16 mouse cellular contexts compared by ENCODE assay signal in genomic region chr15:81769037-81769436, GRCm38 (mm10). TPM values are rescaled to one million over a fixed set of nuclear protein-coding genes. Genes with fewer than 3 reads are reported as not detected.
DNase-seq lines count a peak whose midpoint lies in the region; ATAC-seq and TF ChIP-seq lines count a peak whose summit lies in the region.
"Had no signal": no experiment of that assay in that cellular context is flagged by ENCODE, and none has a peak within 500 bp of the region (broad histone marks: within the 10 kb centered on the region; RNA-seq: fewer than 3 reads in every experiment).

No protein-coding gene starts in this region.

- no peaks in the 10 kb centered on the region for H3K27me3 ChIP-seq in lung, embryonic 16.5 days (ENCODE audit: control insufficient read depth, insufficient read depth, low read depth, low read length)
- H3K27me3 ChIP-seq in limb, embryonic 13.5 days = no peaks in the 10 kb centered on the region
- H3K27me3 ChIP-seq in stomach, postnatal 0 days (ENCODE audit: control insufficient read depth, insufficient read depth, low read length) = no peaks in the 10 kb centered on the region
- H3K27me3 ChIP-seq: embryonic facial prominence, embryonic 12.5 days; stomach, embryonic 15.5 days had no signal

- H3K9ac ChIP-seq in lung, embryonic 16.5 days (ENCODE audit: low read length) = no peak overlapping the region
- no peak overlapping the region for H3K9ac ChIP-seq in limb, embryonic 13.5 days
- H3K9ac ChIP-seq in stomach, postnatal 0 days (ENCODE audit: low read length) = no peak overlapping the region
- H3K9ac ChIP-seq: embryonic facial prominence, embryonic 12.5 days; stomach, embryonic 15.5 days had no signal

- no peak for TF ChIP-seq EP300 in stomach, postnatal 0 days (optimal IDR thresholded peaks at IDR 0.05)

- H3K4me3 ChIP-seq in lung, embryonic 16.5 days (ENCODE audit: low read length) = no peak overlapping the region
- H3K4me3 ChIP-seq in limb, embryonic 13.5 days = no peak overlapping the region
- H3K4me3 ChIP-seq in stomach, postnatal 0 days (ENCODE audit: low read depth, low read length) = no peak overlapping the region
- H3K4me3 ChIP-seq: embryonic facial prominence, embryonic 12.5 days; layer of hippocampus, adult 2 months; stomach, embryonic 15.5 days had no signal

- H3K9me3 ChIP-seq in lung, embryonic 16.5 days (ENCODE audit: control insufficient read depth, low read length) = no peaks in the 10 kb centered on the region
- no peaks in the 10 kb centered on the region for H3K9me3 ChIP-seq in limb, embryonic 13.5 days
- H3K9me3 ChIP-seq in stomach, postnatal 0 days (ENCODE audit: control insufficient read depth, low read length) = no peaks in the 10 kb centered on the region
- H3K9me3 ChIP-seq: embryonic facial prominence, embryonic 12.5 days; stomach, embryonic 15.5 days had no signal

- peak; percentile 27; the same call in 1 of the 2 replicates for ATAC-seq in lung, embryonic 16.5 days (ENCODE audit: low read depth)
- ATAC-seq in limb, embryonic 13.5 days (ENCODE audit: low FRiP score, low read depth) = 0 out of 2 replicates have a peak, but pooled peaks have one; percentile 30
- ATAC-seq in stomach, postnatal 0 days (ENCODE audit: low FRiP score, low TSS enrichment) = peak; percentile 52; the same call in 1 of the 2 replicates
- ATAC-seq: forebrain, embryonic 16.5 days; inflammation-experienced regulatory T-cells, adult 6 months had no signal

- H3K27ac ChIP-seq in lung, embryonic 16.5 days (ENCODE audit: low read length) = no peak overlapping the region
- H3K27ac ChIP-seq in limb, embryonic 13.5 days = no peak overlapping the region
- no peak overlapping the region for H3K27ac ChIP-seq in stomach, postnatal 0 days (replicated peaks)
- H3K27ac ChIP-seq: embryonic facial prominence, embryonic 12.5 days; layer of hippocampus, adult 2 months; stomach, embryonic 15.5 days had no signal

- peaks cover 35% of the 10 kb centered on the region for H3K36me3 ChIP-seq in lung, embryonic 16.5 days (ENCODE audit: control insufficient read depth, insufficient read depth, low read length)
- H3K36me3 ChIP-seq in limb, embryonic 13.5 days = peaks cover 63% of the 10 kb centered on the region
- H3K36me3 ChIP-seq in stomach, postnatal 0 days (ENCODE audit: control insufficient read depth, insufficient read depth, low read length) = peaks cover 3% of the 10 kb centered on the region

- 52% methylated on average over 13 of the region's 13 CpGs for WGBS in lung, embryonic 16.5 days
- 61% methylated on average over 13 of the region's 13 CpGs for WGBS in limb, embryonic 13.5 days
- whole genome bisulfite sequencing in stomach, postnatal 0 days = 49% methylated on average over 10 of the region's 13 CpGs

- H3K4me2 ChIP-seq in lung, embryonic 16.5 days (ENCODE audit: low read depth, low read length) = no peak overlapping the region
- H3K4me2 ChIP-seq in limb, embryonic 13.5 days (replicated peaks) = no peak overlapping the region
- no peak overlapping the region for H3K4me2 ChIP-seq in stomach, postnatal 0 days (replicated peaks; ENCODE audit: low read depth)
- H3K4me2 ChIP-seq: embryonic facial prominence, embryonic 12.5 days; stomach, embryonic 15.5 days had no signal

- no peak for TF ChIP-seq CTCF in stomach, postnatal 0 days (IDR thresholded peaks at IDR 0.05; ENCODE audit: low read depth)

- DNase-seq in adrenal gland, postnatal 14 days = peak; percentile 28
- no peak for DNase-seq in adrenal gland, adult 8-10 months
- no peak for DNase-seq in lung, postnatal 4 days
- peak; percentile 57 for DNase-seq in stomach, postnatal 0 days (ENCODE audit: low spot score)
- no peak for DNase-seq in cerebellum, adult 9-11 months
- no peak for DNase-seq in cerebellum, adult 11-12 months
- DNase-seq: cerebellum, adult 11 months; gastrocnemius, postnatal 14 days; right cerebral cortex, postnatal 4 days had no signal

- H3K4me1 ChIP-seq in lung, embryonic 16.5 days (replicated peaks; ENCODE audit: control insufficient read depth, insufficient read depth, low read length) = no peaks in the 10 kb centered on the region
- 0 out of 2 replicates have a peak, but pooled peaks cover 2% of the 10 kb centered on the region for H3K4me1 ChIP-seq in limb, embryonic 13.5 days
- H3K4me1 ChIP-seq in stomach, postnatal 0 days (replicated peaks; ENCODE audit: control insufficient read depth, insufficient read depth) = no peaks in the 10 kb centered on the region
- H3K4me1 ChIP-seq: stomach, embryonic 15.5 days had no signal

RNA-seq across cellular contexts. Expression of gene Rangap1, which starts 23.7 kb away (rescaled TPM):
- 61.7 and 61.8 TPM in 2 replicates for total RNA-seq in adrenal gland, postnatal 14 days (2021)
- total RNA-seq in adrenal gland, adult 8-10 months (2022) = 10 to 100 TPM; 53.4 to 70.2 (median 60.6) TPM
- polyA plus RNA-seq in lung, embryonic 16.5 days (2015; fragmentation: Nextera tagmentation; extraction: Ambion mirVana) = 94.6 and 95.7 TPM in 2 replicates
- polyA plus RNA-seq in limb, embryonic 13.5 days (2015; fragmentation: Nextera tagmentation; extraction: Ambion mirVana) = 98.8 and 107 TPM in 2 replicates
- 39.0 and 40.2 TPM in 2 replicates for polyA plus RNA-seq in stomach, postnatal 0 days (2015; fragmentation: Nextera tagmentation; extraction: Ambion mirVana)

RNA-seq across cellular contexts. Expression of gene Zc3h7b, which starts 24.2 kb away (rescaled TPM):
- total RNA-seq in adrenal gland, postnatal 14 days (2021) = 73.8 and 81.9 TPM in 2 replicates
- 100 to 1,000 TPM in 2 of 4 experiments, 10 to 100 TPM in 2; 66.3 to 109 (median 89.1) TPM for total RNA-seq in adrenal gland, adult 8-10 months (2022)
- polyA plus RNA-seq in lung, embryonic 16.5 days (2015; fragmentation: Nextera tagmentation; extraction: Ambion mirVana) = 25.7 and 32.0 TPM in 2 replicates
- polyA plus RNA-seq in limb, embryonic 13.5 days (2015; fragmentation: Nextera tagmentation; extraction: Ambion mirVana) = 39.5 and 40.4 TPM in 2 replicates
- polyA plus RNA-seq in stomach, postnatal 0 days (2015; fragmentation: Nextera tagmentation; extraction: Ambion mirVana) = 9.1 and 11.1 TPM in 2 replicates

RNA-seq across cellular contexts. Expression of gene Tef, which starts 33.2 kb away (rescaled TPM):
- total RNA-seq in adrenal gland, postnatal 14 days (2021) = 71.4 and 98.5 TPM in 2 replicates
- 100 to 1,000 TPM in 3 of 4 experiments, 10 to 100 TPM in 1; 93.1 to 190 (median 160) TPM for total RNA-seq in adrenal gland, adult 8-10 months (2022)
- polyA plus RNA-seq in lung, embryonic 16.5 days (2015; fragmentation: Nextera tagmentation; extraction: Ambion mirVana) = 32.4 and 39.8 TPM in 2 replicates
- 25.4 and 26.0 TPM in 2 replicates for polyA plus RNA-seq in limb, embryonic 13.5 days (2015; fragmentation: Nextera tagmentation; extraction: Ambion mirVana)
- polyA plus RNA-seq in stomach, postnatal 0 days (2015; fragmentation: Nextera tagmentation; extraction: Ambion mirVana) = 17.1 and 21.2 TPM in 2 replicates

Comparison
In these comparisons a context has a peak if more than half of its experiments do, and no peak if none do; other contexts are left out.
1. DNase-seq: peak in adrenal gland, postnatal 14 days (single experiment) and stomach, postnatal 0 days (single experiment); none in adrenal gland, adult 8-10 months (single experiment), lung, postnatal 4 days (0 of 2), cerebellum, adult 9-11 months (single experiment) and cerebellum, adult 11-12 months (single experiment).
2. Peak in every context shown above with its lines, with median percentiles within 50 percentile points of each other: ATAC-seq.